Mouse (Mus musculus): Measurements from ENCODE around the gene Trpc4. TPM values are rescaled to one million over a fixed set of nuclear protein-coding genes. Genes with fewer than 3 reads are reported as not detected.

Gene Trpc4
- total RNA-seq, 2 experiments from 2014 or later, result 57.0 to 67.5 TPM

GRCm38 (mm10) chr3:54269180-54269579 is 113.3 kb downstream of the Trpc4 start:
- no peak for DNase-seq

- DNase-seq, result no peak
These were observed 118.8 kb downstream of the Trpc4 start for GRCm38 (mm10) chr3:54274651-54275050.

GRCm38 (mm10) chr3:54289731-54290130 is 133.9 kb downstream of the Trpc4 start:
- DNase-seq, result no peak

GRCm38 (mm10) chr3:54310604-54311003 is 154.8 kb downstream of the Trpc4 start:
- DNase-seq, result no peak

GRCm38 (mm10) chr3:54314055-54314454 is 158.2 kb downstream of the Trpc4 start:
- no peak for DNase-seq

- peak; percentile 72 to 73 for DNase-seq
These were observed 197.2 kb downstream of the Trpc4 start for GRCm38 (mm10) chr3:54352891-54353652.

- no peak for DNase-seq
These were observed 201.7 kb downstream of the Trpc4 start for GRCm38 (mm10) chr3:54357561-54357960.

GRCm38 (mm10) chr3:54358463-54359189 is 202.8 kb downstream of the Trpc4 start:
- no peak for DNase-seq

GRCm38 (mm10) chr3:54360897-54361296 is 205.1 kb downstream of the Trpc4 start, which contains the start of gene Postn:
Gene Postn, plus strand, starts transcription at chr3:54361109.
- DNase-seq, result no peak

- no peak for DNase-seq
These were observed 205.8 kb downstream of the Trpc4 start for GRCm38 (mm10) chr3:54361656-54362055.

Other genes with a start within 250 kb of the Trpc4 start
- gene Postn, start 205.1 kb downstream of the Trpc4 start, total RNA-seq (2021), result 1 to 10 TPM; 1.2 to 1.9 TPM